Mouse (Mus musculus) spleen, adult 2 months (tissue): ENCODE data around the gene Capn10. TPM values are rescaled to one million over a fixed set of nuclear protein-coding genes. Genes with fewer than 3 reads are reported as not detected.

Experiments
- DNase-seq, 2 experiments: peaks; one replicate each; pipeline versions ENCODE4 v3.0.0 to v3.0.0-alpha.2; 2012 to 2021; ENCODE audit warnings: low spot score in 2 of 2, low read depth in 1 of 2
- H3K27ac ChIP-seq: fragments of 200-500 bp; 2 replicates; pipeline ENCODE4 v1.5.1; 2012; ENCODE audit warnings: low read length, inconsistent platforms; ENCODE audit not compliant: insufficient read depth
- H3K27me3 ChIP-seq: fragments of 200-500 bp; 2 replicates; pipeline ENCODE4 v1.6.1; 2012; ENCODE audit warnings: mild to moderate bottlenecking, moderate library complexity, low read length, inconsistent platforms; ENCODE audit not compliant: control insufficient read depth, insufficient read depth
- H3K36me3 ChIP-seq: fragments of 200-500 bp; 2 replicates; pipeline ENCODE4 v1.6.1; 2012; ENCODE audit warnings: mild to moderate bottlenecking, low read length, inconsistent platforms; ENCODE audit not compliant: control insufficient read depth, insufficient read depth
- H3K4me1 ChIP-seq: fragments of 200-500 bp; 2 replicates; pipeline ENCODE4 v1.6.1; 2011; ENCODE audit warnings: inconsistent platforms; ENCODE audit not compliant: control insufficient read depth, insufficient read depth, insufficient read length
- H3K4me3 ChIP-seq: fragments of 200-500 bp; 2 replicates; pipeline ENCODE4 v1.5.1; 2011; ENCODE audit warnings: mild to moderate bottlenecking, inconsistent platforms; ENCODE audit not compliant: insufficient read depth, insufficient read length; ENCODE audit errors: extremely low read depth
- CTCF ChIP-seq: fragments of 200-500 bp; IDR thresholded peaks from 2 replicates; pipeline ENCODE4 v1.5.1; 2011; ENCODE audit warnings: mild to moderate bottlenecking, inconsistent platforms; ENCODE audit not compliant: insufficient read depth, insufficient read length, insufficient replicate concordance; ENCODE audit errors: extremely low read depth
- POLR2A ChIP-seq: fragments of 200-500 bp; IDR thresholded peaks from 2 replicates; pipeline ENCODE4 v1.6.1; 2011; ENCODE audit warnings: low read depth, low read length, inconsistent platforms
- WGBS: fragments of 180-500 bp; shearing (Covaris S2); methylation state at CpG from one replicate; pipeline ENCODE4 v1.1.7; 2018; 5-methylcytosine and 5-hydroxymethylcytosine counted together
- polyA plus RNA-seq: library from polyadenylated mRNA; depleted of rRNA; stranded (reverse); fragments of >200 nt; gene quantifications from 2 replicates; pipeline ENCODE4 v1.2.3, GENCODE M21; 2012; rRNA removed

The Capn10 gene
- polyA plus RNA-seq, 1 experiment = 14.3 TPM

DNA sequence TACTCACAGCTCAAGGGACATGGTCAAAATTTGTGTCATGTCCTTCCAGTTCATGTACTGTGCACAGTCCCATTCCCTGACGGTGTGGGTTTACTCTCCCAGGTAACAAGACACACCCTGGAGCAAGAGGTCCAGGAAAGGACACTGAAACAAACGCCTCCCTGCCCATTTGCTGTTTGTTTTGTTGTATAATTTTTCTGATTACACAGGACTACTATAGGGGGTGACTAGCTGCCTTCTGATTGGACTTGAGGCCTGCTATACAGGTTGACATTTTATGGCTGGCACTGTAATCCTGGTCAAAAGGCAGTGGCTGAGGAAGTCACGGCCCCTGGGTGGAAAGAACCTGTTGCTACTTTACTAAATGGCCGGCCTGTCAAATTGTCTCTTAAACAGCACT lies 55.7 kb downstream of the Capn10 start:
- H3K36me3 ChIP-seq = no peaks in the 10 kb centered on the region
- WGBS = 82% methylated on average over 4 of the region's 4 CpGs
- TF ChIP-seq POLR2A = no peak
- no peak for TF ChIP-seq CTCF
- H3K4me3 ChIP-seq = no peak overlapping the region
- no peak overlapping the region for H3K27ac ChIP-seq
- no peaks in the 10 kb centered on the region for H3K4me1 ChIP-seq
- H3K27me3 ChIP-seq = no peaks in the 10 kb centered on the region
- DNase-seq = no peak

DNA sequence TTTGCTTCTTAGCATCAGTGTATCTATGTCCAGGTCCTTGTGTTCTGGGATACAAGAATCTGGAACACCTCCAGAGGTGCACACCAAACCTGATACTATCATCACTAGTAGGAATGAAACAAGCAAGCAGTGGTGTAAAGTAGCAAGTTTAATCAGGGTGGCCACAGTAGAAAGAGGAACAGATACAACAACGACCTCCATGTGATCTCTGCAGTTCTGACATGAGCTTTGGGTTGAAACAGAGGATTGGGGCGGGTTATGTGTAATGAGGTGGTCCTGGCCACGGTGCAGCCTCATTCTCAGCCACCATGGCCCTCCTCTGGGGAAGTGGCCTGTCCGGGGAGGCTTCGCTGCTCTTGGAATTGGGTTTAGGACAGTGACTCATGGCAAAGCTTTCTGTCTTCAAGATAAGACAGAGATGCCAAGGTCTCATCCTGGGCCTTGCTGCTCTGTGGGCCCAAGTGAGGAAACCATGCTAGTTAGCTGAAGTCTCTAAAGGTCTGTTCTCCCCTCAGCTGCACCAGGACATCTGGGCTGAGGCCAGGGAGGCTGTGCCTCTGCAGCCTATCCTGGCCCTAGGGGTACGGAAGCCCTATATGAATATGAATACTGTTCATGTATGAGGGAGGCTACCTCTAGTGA lies 58.2 kb downstream of the Capn10 start:
- WGBS = 64% methylated on average over 6 of the region's 6 CpGs
- H3K27ac ChIP-seq = no peak overlapping the region
- no peak overlapping the region for H3K4me3 ChIP-seq
- H3K4me1 ChIP-seq = no peaks in the 10 kb centered on the region
- DNase-seq = no peak
- H3K27me3 ChIP-seq = no peaks in the 10 kb centered on the region
- no peaks in the 10 kb centered on the region for H3K36me3 ChIP-seq
- no peak for TF ChIP-seq POLR2A
- TF ChIP-seq CTCF = no peak

DNA sequence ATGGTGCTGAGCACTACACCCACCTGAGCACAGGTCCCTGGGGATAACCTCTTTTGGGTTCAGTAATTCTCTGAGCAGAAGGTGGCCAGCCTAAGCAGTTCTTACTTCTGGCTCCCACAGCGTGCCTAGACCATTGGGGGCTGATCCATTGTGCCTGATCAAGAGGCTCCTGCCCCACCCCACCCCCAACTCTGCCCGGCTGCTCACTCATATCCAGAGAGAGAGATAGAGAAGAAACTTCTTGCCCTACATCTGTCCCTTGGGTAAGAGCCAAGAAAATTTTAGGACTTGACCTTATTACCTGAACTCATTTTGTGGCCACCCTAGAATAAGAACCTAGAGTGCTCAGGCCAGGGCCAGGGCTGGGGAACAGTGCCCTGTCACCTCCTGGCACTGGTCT lies 58.7 kb downstream of the Capn10 start:
- no peak for TF ChIP-seq POLR2A
- TF ChIP-seq CTCF = no peak
- Histone ChIP-seq H3K4me1 (no peaks in the 10 kb centered on the region), H3K27me3 (no peaks in the 10 kb centered on the region), H3K27ac (no peak overlapping the region), H3K4me3 (no peak overlapping the region), H3K36me3 (no peaks in the 10 kb centered on the region)
- DNase-seq = no peak
- WGBS = 88% methylated on average over 2 of the region's 2 CpGs

Other genes starting within 250 kb of the Capn10 start
- gene Gpc1, start 102.7 kb upstream of the Capn10 start, polyA plus RNA-seq = 11.1 and 11.2 TPM in 2 replicates
- gene Ankmy1, start 31.5 kb upstream of the Capn10 start, polyA plus RNA-seq = 0.18 and 0.19 TPM in 2 replicates
- 12.7 and 23.3 TPM in 2 replicates for gene Dusp28, start 27.4 kb upstream of the Capn10 start, polyA plus RNA-seq
- gene Rnpepl1, start 23.6 kb upstream of the Capn10 start, polyA plus RNA-seq = 164 and 234 TPM in 2 replicates
- gene Gpr35, start 16.5 kb downstream of the Capn10 start, polyA plus RNA-seq = 19.1 and 20.7 TPM in 2 replicates
- gene Aqp12, start 72.0 kb downstream of the Capn10 start, polyA plus RNA-seq = 28.4 and 28.9 TPM in 2 replicates
- 0.49 and 0.77 TPM in 2 replicates for gene Kif1a, start 167.6 kb downstream of the Capn10 start, polyA plus RNA-seq
- gene Agxt, start 200.9 kb downstream of the Capn10 start, polyA plus RNA-seq = not detected in 2 replicates
- gene 2310007B03Rik, start 226.6 kb downstream of the Capn10 start, polyA plus RNA-seq = not detected in 2 replicates
- gene Crocc2, start 234.3 kb downstream of the Capn10 start, polyA plus RNA-seq = 0.08 and 0.16 TPM in 2 replicates